Mouse (Mus musculus) myocyte (in vitro differentiated cells): Measurements from ENCODE around the gene Frem2. TPM values are rescaled to one million over a fixed set of nuclear protein-coding genes. Genes with fewer than 3 reads are reported as not detected.

ENCODE experiments used
- H3K27me3 ChIP-seq: one replicate; pipeline ENCODE4 v1.6.1; 2011; ENCODE audit not compliant: control insufficient read depth, insufficient read depth, insufficient read length
- H3K36me3 ChIP-seq: one replicate; pipeline ENCODE4 v1.6.1; 2011; ENCODE audit not compliant: control insufficient read depth, insufficient read depth
- H3K4me2 ChIP-seq: one replicate; pipeline ENCODE4 v1.6.1; 2011; ENCODE audit warnings: low read depth, control low read depth
- H3K4me3 ChIP-seq: one replicate; pipeline ENCODE4 v1.5.1; 2011; ENCODE audit warnings: mild to moderate bottlenecking, control low read depth, moderate library complexity
- H3K79me2 ChIP-seq: one replicate; pipeline ENCODE4 v1.6.1; 2011; ENCODE audit not compliant: control insufficient read depth, insufficient read depth
- H3ac ChIP-seq: one replicate; pipeline ENCODE4 v1.6.1; 2011; ENCODE audit not compliant: control insufficient read depth, insufficient read length
- CEBPB ChIP-seq: IDR thresholded peaks from 2 replicates; pipeline ENCODE4 v1.6.1; 2011; ENCODE audit warnings: mild to moderate bottlenecking, moderate library complexity; ENCODE audit not compliant: poor library complexity, insufficient read depth, severe bottlenecking
- E2F4 ChIP-seq: IDR thresholded peaks from one replicate; pipeline ENCODE4 v1.6.1; 2011; ENCODE audit warnings: mild to moderate bottlenecking, control low read depth, moderate library complexity; ENCODE audit not compliant: insufficient read depth
- MAX ChIP-seq: IDR thresholded peaks from one replicate; pipeline ENCODE4 v1.6.1; 2011; ENCODE audit warnings: low read depth, mild to moderate bottlenecking, control low read depth
- MYOD1 ChIP-seq, 3 experiments: IDR thresholded peaks; one replicate each; pipeline ENCODE4 v1.6.1; 2011; ENCODE audit warnings: control low read depth in 2 of 3, low read depth in 2 of 3, mild to moderate bottlenecking in 2 of 3, moderate library complexity in 1 of 3; ENCODE audit not compliant: insufficient read length in 2 of 3, control insufficient read depth in 1 of 3
- MYOG ChIP-seq, 3 experiments: IDR thresholded peaks; one replicate each; pipeline ENCODE4 v1.6.1; 2011; ENCODE audit warnings: control low read depth in 2 of 3, low read depth in 2 of 3, mild to moderate bottlenecking in 2 of 3; ENCODE audit not compliant: insufficient read length in 2 of 3, control insufficient read depth in 1 of 3, insufficient read depth in 1 of 3
- POLR2A ChIP-seq: IDR thresholded peaks from one replicate; pipeline ENCODE4 v1.6.1; 2011; ENCODE audit warnings: low read depth, mild to moderate bottlenecking, control low read depth, moderate library complexity; ENCODE audit not compliant: insufficient read length
- POLR2AphosphoS2 ChIP-seq: IDR thresholded peaks from one replicate; pipeline ENCODE4 v1.6.1; 2011; ENCODE audit warnings: low read depth, control low read depth; ENCODE audit not compliant: insufficient read length
- REST ChIP-seq: IDR thresholded peaks from one replicate; pipeline ENCODE4 v1.6.1; 2011; ENCODE audit warnings: mild to moderate bottlenecking, control low read depth, moderate library complexity; ENCODE audit not compliant: insufficient read depth, insufficient read length
- SRF ChIP-seq: IDR thresholded peaks from one replicate; pipeline ENCODE4 v1.6.1; 2011; ENCODE audit warnings: low read depth; ENCODE audit not compliant: control insufficient read depth, insufficient read length
- TCF12 ChIP-seq: IDR thresholded peaks from one replicate; pipeline ENCODE4 v1.6.1; 2011; ENCODE audit warnings: mild to moderate bottlenecking, control low read depth; ENCODE audit not compliant: poor library complexity, insufficient read depth, severe bottlenecking
- TCF3 ChIP-seq: IDR thresholded peaks from one replicate; pipeline ENCODE4 v1.6.1; 2011; ENCODE audit warnings: low read depth, control low read depth; ENCODE audit not compliant: insufficient read length
- USF1 ChIP-seq: IDR thresholded peaks from one replicate; pipeline ENCODE4 v1.6.1; 2011; ENCODE audit warnings: low read depth, mild to moderate bottlenecking, control low read depth, moderate library complexity
- polyA plus RNA-seq: library from polyadenylated mRNA; unstranded; fragments of >200 nt; fragmentation: generic; extraction: Trizol; gene quantifications from one replicate; pipeline ENCODE4 v1.2.1, GENCODE M21; 2012; ENCODE audit warnings: missing spikeins

Frem2 gene
- polyA plus RNA-seq, 1 experiment = 0.36 TPM

GRCm38 (mm10) chr3:53600140-53600539 is 57.0 kb downstream of the Frem2 start:
- no peak overlapping the region for H3K4me3 ChIP-seq
- H3K36me3 ChIP-seq = no peaks in the 10 kb centered on the region
- H3ac ChIP-seq = no peak overlapping the region
- H3K79me2 ChIP-seq = no peaks in the 10 kb centered on the region
- H3K4me2 ChIP-seq = no peak overlapping the region
- no peak for TF ChIP-seq E2F4
- no peak for TF ChIP-seq REST
- no peak for TF ChIP-seq CEBPB
- TF ChIP-seq POLR2A = no peak
- no peak for TF ChIP-seq TCF3
- no peak for TF ChIP-seq MAX
- TF ChIP-seq POLR2AphosphoS2 = no peak
- no peak for TF ChIP-seq TCF12
- TF ChIP-seq USF1 = no peak
- TF ChIP-seq MYOD1 (IDR thresholded peaks at IDR 0.05; ENCODE audit: control insufficient read depth in 1 of 3, insufficient read length in 2 of 3, low read depth in 2 of 3) = no peak
- no peak for TF ChIP-seq SRF
- TF ChIP-seq MYOG (IDR thresholded peaks at IDR 0.05; ENCODE audit: control insufficient read depth in 1 of 3, insufficient read depth in 1 of 3, insufficient read length in 2 of 3, low read depth in 2 of 3) = no peak
- no peaks in the 10 kb centered on the region for H3K27me3 ChIP-seq

- no peaks in the 10 kb centered on the region for H3K36me3 ChIP-seq
- H3K4me3 ChIP-seq = no peak overlapping the region
- H3K27me3 ChIP-seq = no peaks in the 10 kb centered on the region
- H3K79me2 ChIP-seq = no peaks in the 10 kb centered on the region
- no peak overlapping the region for H3K4me2 ChIP-seq
- TF ChIP-seq TCF3 = no peak
- H3ac ChIP-seq = no peak overlapping the region
These were observed 57.8 kb downstream of the Frem2 start for GRCm38 (mm10) chr3:53599315-53599714.

GRCm38 (mm10) chr3:53598153-53598800 is 58.9 kb downstream of the Frem2 start:
- H3K4me3 ChIP-seq = no peak overlapping the region
- no peak overlapping the region for H3K4me2 ChIP-seq
- no peak overlapping the region for H3ac ChIP-seq
- no peaks in the 10 kb centered on the region for H3K79me2 ChIP-seq
- TF ChIP-seq POLR2A (no peak), MYOG (IDR thresholded peaks at IDR 0.05; ENCODE audit: control insufficient read depth in 1 of 3, insufficient read depth in 1 of 3, insufficient read length in 2 of 3, low read depth in 2 of 3) (no peak), MYOD1 (IDR thresholded peaks at IDR 0.05; ENCODE audit: control insufficient read depth in 1 of 3, insufficient read length in 2 of 3, low read depth in 2 of 3) (no peak), POLR2AphosphoS2 (no peak), REST (no peak), SRF (no peak), CEBPB (no peak)
- H3K27me3 ChIP-seq = no peaks in the 10 kb centered on the region
- no peaks in the 10 kb centered on the region for H3K36me3 ChIP-seq

GRCm38 (mm10) chr3:53594471-53594870 is 62.7 kb downstream of the Frem2 start:
- TF ChIP-seq TCF3 (no peak), MYOG (IDR thresholded peaks at IDR 0.05; ENCODE audit: control insufficient read depth in 1 of 3, insufficient read depth in 1 of 3, insufficient read length in 2 of 3, low read depth in 2 of 3) (no peak), MYOD1 (IDR thresholded peaks at IDR 0.05; ENCODE audit: control insufficient read depth in 1 of 3, insufficient read length in 2 of 3, low read depth in 2 of 3) (no peak), TCF12 (no peak), CEBPB (no peak), POLR2AphosphoS2 (no peak), MAX (no peak), USF1 (no peak), SRF (no peak), REST (no peak), E2F4 (no peak), POLR2A (no peak)
- H3K4me3 ChIP-seq = no peak overlapping the region
- H3K36me3 ChIP-seq = no peaks in the 10 kb centered on the region
- H3K27me3 ChIP-seq = no peaks in the 10 kb centered on the region
- no peaks in the 10 kb centered on the region for H3K79me2 ChIP-seq
- no peak overlapping the region for H3K4me2 ChIP-seq
- no peak overlapping the region for H3ac ChIP-seq

GRCm38 (mm10) chr3:53593718-53594117 is 63.4 kb downstream of the Frem2 start:
- H3K4me3 ChIP-seq = no peak overlapping the region
- H3K36me3 ChIP-seq = no peaks in the 10 kb centered on the region
- H3ac ChIP-seq = no peak overlapping the region
- no peaks in the 10 kb centered on the region for H3K27me3 ChIP-seq
- TF ChIP-seq REST (no peak), MYOD1 (IDR thresholded peaks at IDR 0.05; ENCODE audit: control insufficient read depth in 1 of 3, insufficient read length in 2 of 3, low read depth in 2 of 3) (peak in 1 of 3 experiments; percentile 63)
- H3K79me2 ChIP-seq = no peaks in the 10 kb centered on the region
- H3K4me2 ChIP-seq = peak overlapping the region; percentile 29
